Mouse (Mus musculus) lung, postnatal 0 days (tissue): ENCODE results near the gene Cpm. TPM values are rescaled to one million over a fixed set of nuclear protein-coding genes. Genes with fewer than 3 reads are reported as not detected.

Experiments used
- ATAC-seq: fragments of 200-750 bp; cut with Nextera tagmentation; 2 replicates; pipeline ENCODE4 v1.8.0; 2017; ENCODE audit warnings: moderate library complexity
- DNase-seq: peaks from one replicate; pipeline ENCODE4 v3.0.0-alpha.2; 2016; ENCODE audit warnings: low spot score
- H3K27ac ChIP-seq: fragments of 300-500 bp; sonication (generic); 2 replicates; pipeline ENCODE4 v1.5.1; 2014; ENCODE audit warnings: antibody characterized with exemption, mild to moderate bottlenecking, low read length, mixed read lengths
- H3K27me3 ChIP-seq: fragments of 300-500 bp; sonication (generic); replicated peaks from 2 replicates; pipeline ENCODE4 v1.6.1; 2014; ENCODE audit warnings: low read length, mixed read lengths; ENCODE audit not compliant: insufficient read depth
- H3K36me3 ChIP-seq: fragments of 300-500 bp; sonication (generic); 2 replicates; pipeline ENCODE4 v1.6.1; 2014; ENCODE audit warnings: low read length, mixed read lengths; ENCODE audit not compliant: insufficient read depth
- H3K4me1 ChIP-seq: fragments of 300-500 bp; sonication (generic); 2 replicates; pipeline ENCODE4 v1.6.1; 2014; ENCODE audit warnings: antibody characterized with exemption, low read depth, low read length, mixed read lengths; ENCODE audit not compliant: insufficient read depth
- H3K4me2 ChIP-seq: fragments of 300-500 bp; sonication (generic); replicated peaks from 2 replicates; pipeline ENCODE4 v1.6.1; 2014; ENCODE audit warnings: low read depth, mild to moderate bottlenecking, low read length, moderate library complexity, mixed read lengths
- H3K4me3 ChIP-seq: fragments of 300-500 bp; sonication (generic); 2 replicates; pipeline ENCODE4 v1.5.1; 2014; ENCODE audit warnings: low read depth, low read length
- H3K9ac ChIP-seq: fragments of 300-500 bp; sonication (generic); replicated peaks from 2 replicates; pipeline ENCODE4 v1.6.1; 2014; ENCODE audit warnings: low read depth, mild to moderate bottlenecking
- H3K9me3 ChIP-seq: fragments of 300-500 bp; sonication (generic); 2 replicates; pipeline ENCODE4 v1.6.1; 2016; ENCODE audit warnings: low read length, mixed read lengths
- CTCF ChIP-seq: IDR thresholded peaks from 2 replicates; pipeline ENCODE4 v1.5.1; 2016; ENCODE audit warnings: antibody characterized with exemption, mild to moderate bottlenecking
- EP300 ChIP-seq: IDR thresholded peaks from 2 replicates; pipeline ENCODE4 v1.6.1; 2016; ENCODE audit warnings: antibody characterized with exemption, mild to moderate bottlenecking, control low read depth
- WGBS: fragments of 180-500 bp; shearing (Covaris S2); extraction: QIAGEN DNeasy Blood & Tissue Kit; methylation state at CpG from one replicate; pipeline ENCODE4 v1.1.7; 2014; 5-methylcytosine and 5-hydroxymethylcytosine counted together
- polyA plus RNA-seq: library from polyadenylated mRNA; unstranded; fragments of >200 nt; fragmentation: Nextera tagmentation; extraction: Ambion mirVana; gene quantifications from 2 replicates; pipeline ENCODE4 v1.2.1, GENCODE M21; 2015

Cpm gene
- polyA plus RNA-seq, 1 experiment from 2014 or later, result 250 TPM

GRCm38 (mm10) chr10:117592306-117593040, 36.8 kb upstream of the Cpm start:
- 70% methylated on average over 7 of the region's 7 CpGs for WGBS
- Histone ChIP-seq H3K4me3 (no peak overlapping the region), H3K9me3 (no peaks in the 10 kb centered on the region), H3K27me3 (no peaks in the 10 kb centered on the region), H3K4me2 (no peak overlapping the region), H3K9ac (no peak overlapping the region), H3K36me3 (no peaks in the 10 kb centered on the region), H3K27ac (no peak overlapping the region), H3K4me1 (no peaks in the 10 kb centered on the region)
- ATAC-seq (no peak), DNase-seq (no peak)
- no peak for TF ChIP-seq CTCF
- no peak for TF ChIP-seq EP300

- no peak for DNase-seq
- no peak overlapping the region for H3K4me2 ChIP-seq
- no peak overlapping the region for H3K4me3 ChIP-seq
- no peak overlapping the region for H3K27ac ChIP-seq
- no peak for TF ChIP-seq EP300
- TF ChIP-seq CTCF, result no peak
- no peaks in the 10 kb centered on the region for H3K4me1 ChIP-seq
- no peak for ATAC-seq
- H3K9me3 ChIP-seq, result no peaks in the 10 kb centered on the region
- no peaks in the 10 kb centered on the region for H3K36me3 ChIP-seq
- 90% methylated on average over 5 of the region's 5 CpGs for WGBS
- H3K27me3 ChIP-seq, result no peaks in the 10 kb centered on the region
- no peak overlapping the region for H3K9ac ChIP-seq
These were observed 36.2 kb upstream of the Cpm start for GRCm38 (mm10) chr10:117593041-117593570.

GRCm38 (mm10) chr10:117593857-117594256, 35.4 kb upstream of the Cpm start:
- no peaks in the 10 kb centered on the region for H3K36me3 ChIP-seq
- no peak for TF ChIP-seq CTCF
- TF ChIP-seq EP300, result no peak
- H3K4me3 ChIP-seq, result no peak overlapping the region
- 96% methylated on average over 13 of the region's 13 CpGs for WGBS
- no peak overlapping the region for H3K4me2 ChIP-seq
- H3K4me1 ChIP-seq, result no peaks in the 10 kb centered on the region
- H3K9ac ChIP-seq, result no peak overlapping the region
- H3K27me3 ChIP-seq, result no peaks in the 10 kb centered on the region
- no peak overlapping the region for H3K27ac ChIP-seq
- no peak for ATAC-seq
- no peak for DNase-seq
- H3K9me3 ChIP-seq, result no peaks in the 10 kb centered on the region

- Histone ChIP-seq H3K27ac (no peak overlapping the region), H3K4me3 (no peak overlapping the region), H3K4me1 (no peaks in the 10 kb centered on the region), H3K36me3 (no peaks in the 10 kb centered on the region), H3K27me3 (no peaks in the 10 kb centered on the region), H3K4me2 (no peak overlapping the region), H3K9ac (no peak overlapping the region), H3K9me3 (no peaks in the 10 kb centered on the region)
- ATAC-seq, result no peak
- TF ChIP-seq EP300, result no peak
- no peak for TF ChIP-seq CTCF
- WGBS, result 88% methylated on average over 17 of the region's 17 CpGs
- DNase-seq, result no peak
These were observed 34.9 kb upstream of the Cpm start for GRCm38 (mm10) chr10:117594291-117594850.

GRCm38 (mm10) chr10:117594913-117595312, 34.4 kb upstream of the Cpm start:
- ATAC-seq, result no peak
- Histone ChIP-seq H3K4me2 (no peak overlapping the region), H3K9me3 (no peaks in the 10 kb centered on the region), H3K27ac (no peak overlapping the region), H3K4me1 (no peaks in the 10 kb centered on the region), H3K36me3 (no peaks in the 10 kb centered on the region), H3K27me3 (no peaks in the 10 kb centered on the region), H3K4me3 (no peak overlapping the region), H3K9ac (no peak overlapping the region)
- WGBS, result 87% methylated on average over 13 of the region's 13 CpGs
- DNase-seq, result no peak
- no peak for TF ChIP-seq CTCF
- TF ChIP-seq EP300, result no peak

- H3K4me1 ChIP-seq, result no peaks in the 10 kb centered on the region
- DNase-seq (no peak), ATAC-seq (no peak)
- H3K27me3 ChIP-seq, result no peaks in the 10 kb centered on the region
- no peak overlapping the region for H3K4me3 ChIP-seq
- H3K9me3 ChIP-seq, result no peaks in the 10 kb centered on the region
- WGBS, result 69% methylated on average over 13 of the region's 13 CpGs
- H3K9ac ChIP-seq, result no peak overlapping the region
- TF ChIP-seq EP300, result no peak
- TF ChIP-seq CTCF, result no peak
- H3K27ac ChIP-seq, result no peak overlapping the region
- no peak overlapping the region for H3K4me2 ChIP-seq
- H3K36me3 ChIP-seq, result no peaks in the 10 kb centered on the region
These were observed 33.7 kb upstream of the Cpm start for GRCm38 (mm10) chr10:117595442-117596164.
